Mouse (Mus musculus) left cerebral cortex, adult 8-10 months (tissue): ENCODE measurements around the gene 4932438H23Rik. TPM values are rescaled to one million over a fixed set of nuclear protein-coding genes. Genes with fewer than 3 reads are reported as not detected.

Experiments used
- DNase-seq, 2 experiments: peaks; one replicate each; pipeline ENCODE4 v3.0.0; 2022; ENCODE audit warnings: low spot score in 2 of 2
- total RNA-seq, 4 experiments: library from RNA; stranded (reverse); gene quantifications; 2 replicates each; pipeline ENCODE4 v1.2.4; 2022

4932438H23Rik gene
- total RNA-seq, 4 experiments from 2014 or later: 0.94 to 1.7 (median 1.2) TPM

DNA sequence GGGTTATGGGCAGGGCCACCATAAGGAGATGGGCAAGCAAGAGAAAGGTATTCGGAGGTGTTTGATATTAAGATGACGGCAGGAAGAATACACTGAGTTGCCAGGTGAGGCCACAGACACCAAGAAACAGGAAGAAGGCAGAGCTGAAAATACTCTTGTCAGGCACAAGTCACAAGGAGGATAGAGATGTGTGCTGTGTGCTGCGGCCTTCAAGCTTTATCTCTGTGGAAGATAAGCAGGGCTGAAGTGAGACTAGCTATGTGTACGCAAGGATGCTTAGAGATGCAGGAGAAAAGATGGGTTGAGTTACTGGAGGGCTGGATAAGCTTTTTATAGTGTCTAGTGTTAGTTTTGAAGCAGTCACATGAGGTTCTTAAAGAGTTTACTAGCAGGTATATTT, 37.7 kb downstream of the 4932438H23Rik start:
- DNase-seq: no peak

DNA sequence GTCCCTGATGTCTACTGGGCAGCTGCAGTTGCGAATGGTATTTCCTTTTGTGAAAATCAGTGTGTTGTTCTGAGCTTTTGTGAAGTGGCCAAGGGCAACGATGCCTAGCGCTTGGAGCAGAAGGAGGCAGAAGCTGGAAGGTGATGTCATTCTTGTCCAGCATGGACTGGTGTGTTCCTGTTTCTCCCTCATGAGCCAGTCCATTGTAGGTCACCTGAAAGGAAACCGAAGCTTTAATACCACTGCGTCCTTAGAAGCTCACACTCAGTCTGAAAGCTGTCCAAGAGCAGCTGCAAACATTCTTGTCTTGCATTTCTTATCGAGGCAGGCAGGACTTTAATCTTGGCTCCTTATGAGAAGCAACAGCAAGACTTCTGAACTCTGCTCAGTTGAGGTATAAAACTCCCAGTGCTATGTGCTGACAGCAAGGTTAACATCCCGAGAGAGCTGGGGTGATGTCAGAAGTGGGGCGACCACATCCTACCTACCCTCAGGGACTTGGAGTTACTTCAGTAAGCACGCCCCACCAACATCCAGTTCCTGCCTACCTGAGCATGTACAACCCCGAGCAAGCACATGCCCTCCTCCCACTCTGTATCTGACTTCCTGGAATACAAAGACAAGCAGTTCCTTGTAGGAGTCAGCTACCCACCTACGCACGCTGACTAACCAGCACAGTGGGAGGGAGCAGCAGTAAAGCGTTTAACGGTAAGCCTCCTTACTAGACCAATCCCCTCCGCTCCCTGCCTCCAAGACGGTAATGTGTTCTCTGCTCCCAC, 38.7 kb downstream of the 4932438H23Rik start:
- peak in 1 of 2 experiments; percentile 86 for DNase-seq

DNA sequence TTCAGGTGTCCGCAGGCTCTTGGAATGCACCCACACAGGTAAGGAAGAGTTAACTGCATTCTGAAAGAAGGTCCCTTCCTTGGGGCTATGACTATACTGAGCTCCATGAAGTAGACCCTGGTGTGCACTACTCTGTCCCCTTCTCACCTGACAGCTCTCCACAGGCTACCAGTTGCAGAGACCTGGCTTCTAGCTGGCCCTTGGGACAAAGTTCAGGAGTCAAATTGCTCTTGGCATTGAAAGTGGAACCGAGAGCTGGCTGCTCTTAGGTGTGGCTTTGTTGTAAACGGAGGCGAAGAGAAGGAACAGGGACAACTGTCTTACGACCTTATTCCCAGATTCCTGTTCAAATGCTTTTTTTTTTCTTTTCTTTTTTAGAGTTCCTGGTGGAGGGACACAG, 39.8 kb downstream of the 4932438H23Rik start:
- no peak for DNase-seq

DNA sequence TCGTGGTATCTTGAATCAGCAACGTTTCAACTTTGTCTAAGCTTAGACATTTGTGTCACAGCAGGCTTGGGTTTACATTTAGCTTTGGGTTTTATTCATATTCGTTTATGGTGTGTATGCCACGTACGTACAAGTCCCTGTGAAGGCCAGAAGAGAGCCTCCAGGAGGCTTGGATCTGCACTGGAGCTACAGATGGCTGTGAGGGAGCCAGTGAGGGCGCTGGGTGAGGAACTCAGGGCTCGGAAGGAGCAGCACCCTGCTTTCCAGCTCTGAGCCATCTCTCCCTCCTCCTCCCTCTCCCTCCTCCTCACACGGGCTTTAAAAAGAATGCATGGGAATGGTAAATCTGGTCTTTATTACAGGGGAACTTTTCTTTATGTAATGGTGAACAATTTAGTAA, 41.3 kb downstream of the 4932438H23Rik start:
- DNase-seq: no peak

DNA sequence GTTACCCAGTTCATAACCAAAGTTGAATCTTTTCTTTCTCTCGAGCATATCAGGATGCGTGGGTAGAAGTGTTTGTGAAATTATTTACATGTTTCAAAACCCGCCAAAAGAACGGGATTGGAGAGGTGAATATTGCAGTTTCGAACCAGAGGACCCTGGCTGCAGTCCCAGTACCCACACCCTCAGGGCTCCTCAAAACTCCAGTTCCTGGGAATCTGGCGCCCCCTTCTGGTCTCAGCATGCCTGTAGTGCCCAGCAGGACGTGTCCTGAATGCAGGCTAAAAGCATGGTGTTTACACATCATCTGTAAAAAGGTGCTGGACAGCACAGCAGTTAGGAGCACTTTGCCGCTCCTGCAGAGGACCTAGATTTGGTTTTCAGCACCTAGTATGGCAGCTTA, 49.4 kb downstream of the 4932438H23Rik start:
- no peak for DNase-seq

DNA sequence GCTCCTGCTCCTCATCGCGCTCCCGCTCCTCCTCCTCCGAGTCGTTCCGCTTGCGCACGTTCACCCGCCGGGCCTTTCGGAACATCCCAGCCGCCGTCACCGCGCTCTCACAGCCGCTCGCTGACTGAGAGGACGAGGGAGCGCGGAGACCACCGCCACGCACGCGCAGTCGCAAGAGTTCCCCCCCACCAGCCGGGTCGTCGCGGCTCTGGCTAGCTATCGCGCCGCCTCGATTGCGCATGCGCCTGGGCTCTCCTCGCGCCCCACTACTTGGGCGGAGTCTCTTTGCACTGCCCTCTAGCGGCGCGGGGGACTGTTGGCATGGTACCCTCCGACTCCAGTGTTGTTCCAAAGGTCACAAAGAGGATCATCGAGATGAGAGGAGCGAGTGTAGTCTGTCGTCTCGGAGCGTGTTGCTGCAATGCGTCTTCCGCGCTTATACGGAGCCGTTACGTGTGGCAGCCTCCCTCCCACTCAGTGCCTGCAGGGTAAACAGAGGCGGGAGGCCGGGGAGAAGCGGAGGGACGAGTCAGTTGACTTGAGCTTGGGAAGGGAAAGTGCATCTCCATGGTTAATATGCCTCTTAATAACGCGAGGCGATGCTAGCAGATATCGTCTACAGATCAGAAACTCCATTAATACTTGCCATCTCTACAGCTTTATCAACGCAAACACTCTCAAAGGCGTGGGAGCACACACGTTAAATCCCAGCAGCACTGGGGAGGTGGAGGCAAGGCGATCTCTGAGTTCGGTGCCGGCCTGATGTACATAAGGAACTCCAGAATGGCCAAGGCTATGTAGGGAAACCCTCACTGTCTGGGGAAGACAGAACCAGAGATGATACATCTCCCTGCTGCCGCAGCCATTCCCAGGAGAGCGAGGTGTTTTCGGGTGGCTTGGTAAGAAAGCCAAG, 50.4 kb downstream of the 4932438H23Rik start, which contains the start of gene Paxbp1:
TSS of gene Paxbp1 (minus strand) at position 274 of the 913 bp plus-strand sequence.
- DNase-seq: peak; percentile 97

DNA sequence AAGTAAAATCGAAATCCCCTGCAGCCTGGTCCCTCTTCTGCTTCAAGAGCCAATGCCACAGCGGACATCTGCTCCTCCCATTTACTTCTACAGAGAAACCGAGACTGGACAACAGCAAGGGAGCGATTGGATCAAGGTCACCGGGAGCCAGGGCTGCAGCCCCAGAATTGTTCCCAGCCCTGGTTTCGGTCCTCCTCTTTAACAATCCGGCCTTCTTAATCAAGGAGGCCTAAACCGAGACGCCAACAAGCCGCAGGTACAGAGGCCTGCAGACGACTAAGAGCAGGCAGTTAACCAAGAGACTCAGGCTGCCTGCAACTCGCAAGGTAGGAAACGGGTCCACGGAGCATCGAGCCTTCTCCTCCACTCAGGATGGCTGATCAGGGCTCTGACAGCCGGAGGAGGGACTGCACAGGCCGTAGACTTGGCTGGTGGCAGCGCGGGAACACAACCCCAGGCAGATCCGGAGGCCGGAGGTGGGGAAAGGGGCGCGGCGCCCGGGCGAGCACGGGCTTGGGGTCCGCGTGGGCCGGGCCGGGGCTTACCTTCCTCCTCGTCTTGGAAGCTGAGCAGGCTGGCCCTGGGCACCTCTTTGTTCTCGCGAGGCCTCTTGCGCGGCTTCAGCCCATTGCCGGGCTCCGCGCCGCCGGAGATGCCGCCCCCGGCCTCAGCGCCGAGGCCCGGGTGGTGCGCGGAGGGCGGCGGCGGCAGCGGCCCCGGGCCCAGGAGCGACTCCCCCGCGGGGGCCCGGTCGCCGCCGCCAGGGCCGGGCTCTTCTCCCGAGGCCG, 51.3 kb downstream of the 4932438H23Rik start:
- DNase-seq: peak; percentile 40 to 48

DNA sequence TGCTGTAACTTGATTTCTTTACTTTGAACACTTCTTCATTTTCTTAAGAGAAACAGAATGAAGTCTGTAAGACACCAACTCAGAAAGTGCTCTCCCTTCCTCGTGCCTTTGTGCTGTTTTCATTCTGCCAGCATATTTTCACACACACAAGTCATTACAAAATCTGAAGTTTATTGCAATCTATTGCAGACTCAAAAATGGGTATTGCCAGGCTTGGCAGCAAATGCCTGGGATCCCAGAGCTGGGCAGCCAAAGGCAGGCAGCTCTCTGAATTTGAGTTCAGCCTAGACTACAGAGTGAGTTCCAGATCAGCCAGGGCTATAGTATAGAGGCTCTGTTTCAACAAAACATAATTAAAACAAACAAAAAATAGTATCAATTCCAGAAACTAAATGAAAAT, 52.3 kb downstream of the 4932438H23Rik start:
- no peak for DNase-seq

DNA sequence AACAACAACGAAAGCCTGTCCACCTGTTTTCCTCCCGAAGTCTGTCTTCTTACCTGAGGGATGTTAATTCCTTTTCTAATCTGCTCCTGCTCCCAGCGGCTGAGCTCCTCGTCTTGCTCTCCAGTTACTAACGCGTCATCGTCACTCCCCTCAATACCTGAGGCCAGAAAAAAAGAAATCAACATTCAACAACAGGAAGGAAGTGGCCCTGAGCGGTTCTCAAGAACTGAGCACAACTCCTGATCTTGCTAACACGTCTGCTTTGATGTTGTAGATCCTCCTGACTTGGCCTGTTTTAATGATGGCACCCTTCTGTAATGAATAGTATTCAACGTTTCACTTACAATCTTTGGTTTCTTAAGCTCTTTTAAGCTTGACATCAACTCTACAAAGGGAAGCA, 59.1 kb downstream of the 4932438H23Rik start:
- DNase-seq: no peak

DNA sequence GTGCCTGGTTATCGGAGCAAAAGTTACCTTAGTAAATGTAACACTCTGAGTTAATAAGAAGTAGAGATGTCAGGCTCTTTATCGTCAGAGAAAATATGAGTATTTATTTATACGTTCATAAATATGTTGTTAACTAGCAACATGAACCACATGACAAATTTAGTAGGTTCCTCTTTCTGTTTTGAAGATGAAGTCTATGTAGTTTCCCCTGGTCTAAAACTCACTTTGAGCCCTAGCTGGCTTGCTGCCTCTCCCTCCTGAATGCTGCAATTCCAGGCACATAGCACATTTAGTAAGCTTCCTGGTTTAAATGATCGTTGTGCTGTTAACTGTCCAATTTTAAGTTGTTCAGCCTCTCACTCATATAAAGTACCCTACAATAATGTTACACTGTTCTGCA, 64.2 kb downstream of the 4932438H23Rik start:
- DNase-seq: no peak

DNA sequence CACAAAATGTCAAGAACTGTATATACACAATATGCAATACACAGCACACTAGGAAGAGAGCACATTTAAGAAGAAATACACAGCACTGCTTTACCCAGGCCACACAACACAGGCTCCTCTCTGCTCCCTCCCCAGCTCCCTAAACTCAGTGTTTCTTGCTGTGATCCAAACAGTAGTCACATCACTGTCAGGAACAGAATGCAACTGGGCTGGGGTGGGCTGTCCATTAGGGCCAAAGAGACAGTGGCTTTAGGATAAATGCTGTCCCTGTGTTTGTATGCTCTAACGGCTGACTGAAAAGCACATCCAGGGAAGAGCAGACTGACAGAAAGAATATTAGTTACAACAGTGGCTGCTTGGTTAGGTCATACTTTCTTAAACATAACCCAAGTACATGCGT, 65.0 kb downstream of the 4932438H23Rik start:
- no peak for DNase-seq

DNA sequence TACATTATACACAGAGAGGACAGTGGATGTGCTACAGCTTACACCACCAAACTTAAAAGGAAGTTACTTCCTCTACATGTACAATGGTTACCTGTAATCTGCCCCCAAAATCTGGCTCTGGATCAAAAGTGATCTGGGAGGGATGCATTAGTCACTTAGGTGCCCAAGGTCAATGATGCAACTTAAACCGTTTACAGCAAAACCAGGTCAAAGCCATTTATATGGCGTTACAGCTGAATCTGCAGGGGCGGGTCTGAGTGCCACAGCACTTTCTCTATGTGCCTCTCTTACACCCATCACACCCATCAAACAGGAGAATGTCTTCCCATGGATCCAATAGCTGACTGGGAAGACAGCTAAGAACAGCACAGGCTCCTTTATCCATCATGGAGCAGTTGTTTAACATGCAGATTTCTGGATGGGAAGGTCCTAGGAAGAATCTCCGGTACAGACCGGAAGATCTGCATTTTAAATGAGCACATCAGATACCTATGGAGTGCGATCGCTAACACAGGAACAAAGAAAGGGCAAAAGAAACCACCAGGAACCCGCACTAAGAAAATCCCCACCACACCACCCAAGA, 65.7 kb downstream of the 4932438H23Rik start:
- no peak for DNase-seq

DNA sequence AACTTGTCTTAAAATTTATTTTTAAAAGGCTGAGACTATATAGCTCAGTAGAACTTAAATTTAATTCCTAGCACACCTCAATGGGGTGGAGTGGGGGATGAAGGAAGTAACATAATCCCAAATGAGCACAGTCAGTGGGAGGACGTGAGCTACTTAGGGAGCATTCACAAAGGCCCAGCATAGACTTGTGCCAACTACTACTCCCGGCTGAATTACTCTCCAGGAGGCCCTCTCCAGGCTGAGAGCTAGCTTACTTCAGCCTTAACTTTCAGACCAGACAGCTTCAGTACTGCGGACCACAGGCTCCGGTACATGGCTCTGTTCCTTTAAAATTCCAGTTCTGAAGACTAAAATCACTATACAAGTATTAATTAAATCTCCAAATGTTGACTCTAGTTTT, 68.6 kb downstream of the 4932438H23Rik start:
- DNase-seq: no peak

DNA sequence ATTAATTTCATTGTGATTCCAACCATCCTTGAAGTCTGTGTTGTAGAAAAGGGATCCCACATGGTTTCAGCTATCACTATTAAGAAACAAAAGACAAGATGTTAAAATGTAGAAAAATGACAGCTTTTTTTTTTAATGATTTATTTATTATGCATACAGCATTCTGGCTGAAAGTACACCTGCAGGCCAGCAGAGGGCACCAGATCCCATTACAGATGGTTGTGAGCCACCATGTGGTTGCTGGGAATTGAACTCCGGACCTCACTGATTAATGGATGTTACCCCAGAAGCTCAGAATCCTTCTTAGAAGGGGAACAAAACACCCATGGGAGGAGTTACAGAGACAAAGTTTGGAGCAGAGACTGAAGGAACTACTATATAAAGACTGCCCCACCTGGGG, 71.5 kb downstream of the 4932438H23Rik start:
- DNase-seq: no peak

DNA sequence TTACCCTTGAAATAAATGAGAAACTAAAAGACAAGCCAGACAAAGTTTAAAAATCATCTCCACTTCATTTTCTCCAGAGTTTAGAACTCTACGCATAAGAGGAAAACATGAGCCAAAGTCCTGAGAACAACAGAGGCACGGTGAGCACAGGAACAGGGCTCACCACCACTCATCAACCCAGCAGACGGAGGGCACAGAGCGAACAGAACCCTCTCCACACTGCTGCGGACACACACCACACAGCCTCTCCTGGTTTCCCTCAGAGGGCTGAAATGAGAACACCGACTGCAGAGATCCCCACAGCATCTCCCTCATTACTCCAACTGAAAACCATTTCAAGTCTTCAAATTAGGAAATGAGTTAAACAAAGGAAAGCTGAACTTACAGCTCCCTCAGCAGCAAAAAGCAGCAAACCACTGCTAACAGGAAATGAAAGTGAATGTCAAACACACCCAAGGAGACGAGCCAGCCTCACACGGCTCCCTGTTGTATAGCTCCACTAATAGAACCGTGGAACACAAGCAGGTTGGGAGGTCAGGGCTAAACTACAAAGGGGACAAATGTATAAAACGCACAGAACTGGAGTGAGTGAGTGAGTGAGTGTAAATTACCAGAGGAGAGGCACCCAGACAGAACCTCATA, 74.0 kb downstream of the 4932438H23Rik start:
- DNase-seq: no peak

DNA sequence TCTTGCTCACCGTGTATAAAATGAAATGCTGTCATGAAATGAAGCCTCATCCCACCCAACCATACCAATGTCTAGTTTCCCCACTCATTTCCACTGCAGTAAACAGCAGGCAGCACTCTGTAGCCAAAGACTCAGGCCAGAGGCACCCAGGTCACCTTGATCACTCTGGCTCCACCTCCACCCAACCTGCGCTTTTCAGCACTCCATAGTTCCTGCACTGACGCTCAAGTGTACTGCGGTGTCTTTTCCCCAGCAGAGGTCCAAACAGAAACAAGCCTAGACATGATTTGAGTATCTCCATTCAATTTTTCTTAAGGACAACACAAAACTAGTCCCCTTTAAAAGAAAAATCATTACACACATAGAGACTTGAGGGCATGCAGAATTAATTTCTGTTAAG, 75.4 kb downstream of the 4932438H23Rik start:
- DNase-seq: no peak

DNA sequence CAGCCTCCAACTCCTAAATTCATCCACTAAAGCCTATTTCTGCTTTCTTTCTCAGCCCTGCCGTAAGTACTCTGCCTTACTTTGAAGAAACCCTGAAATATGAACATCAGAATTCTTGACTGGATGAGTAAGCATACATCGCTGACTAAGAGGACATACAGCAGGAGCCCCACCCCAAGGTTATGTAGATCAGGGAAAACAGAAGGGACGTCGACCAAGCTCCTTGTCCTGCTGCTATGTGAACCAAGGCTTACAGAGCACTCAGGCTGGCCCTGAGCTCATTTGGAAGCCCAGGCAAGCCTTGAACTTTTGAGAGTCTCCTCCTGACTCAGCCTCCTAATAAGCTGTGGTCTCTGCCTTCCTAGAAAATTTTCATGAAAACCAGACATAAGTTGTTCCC, 79.2 kb downstream of the 4932438H23Rik start:
- DNase-seq: no peak

DNA sequence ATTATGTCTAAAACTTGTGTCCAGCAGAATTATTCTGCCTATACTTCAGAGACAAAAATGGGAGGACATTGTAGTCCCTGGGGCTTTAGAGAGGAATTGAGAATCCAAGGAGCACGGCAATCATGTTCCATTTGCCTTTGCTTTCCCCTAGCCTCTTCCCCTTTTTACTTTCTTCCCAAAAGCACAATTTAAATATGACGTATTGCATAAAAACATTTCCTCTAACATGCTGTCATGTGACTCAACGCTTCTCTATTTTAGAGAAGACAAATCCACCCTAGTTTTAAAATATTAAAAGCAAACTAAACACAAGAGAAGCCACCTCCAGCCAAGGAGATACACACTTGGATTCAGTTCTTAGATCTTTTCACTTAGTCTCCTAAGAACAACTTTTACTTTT, 83.1 kb downstream of the 4932438H23Rik start:
- DNase-seq: no peak

DNA sequence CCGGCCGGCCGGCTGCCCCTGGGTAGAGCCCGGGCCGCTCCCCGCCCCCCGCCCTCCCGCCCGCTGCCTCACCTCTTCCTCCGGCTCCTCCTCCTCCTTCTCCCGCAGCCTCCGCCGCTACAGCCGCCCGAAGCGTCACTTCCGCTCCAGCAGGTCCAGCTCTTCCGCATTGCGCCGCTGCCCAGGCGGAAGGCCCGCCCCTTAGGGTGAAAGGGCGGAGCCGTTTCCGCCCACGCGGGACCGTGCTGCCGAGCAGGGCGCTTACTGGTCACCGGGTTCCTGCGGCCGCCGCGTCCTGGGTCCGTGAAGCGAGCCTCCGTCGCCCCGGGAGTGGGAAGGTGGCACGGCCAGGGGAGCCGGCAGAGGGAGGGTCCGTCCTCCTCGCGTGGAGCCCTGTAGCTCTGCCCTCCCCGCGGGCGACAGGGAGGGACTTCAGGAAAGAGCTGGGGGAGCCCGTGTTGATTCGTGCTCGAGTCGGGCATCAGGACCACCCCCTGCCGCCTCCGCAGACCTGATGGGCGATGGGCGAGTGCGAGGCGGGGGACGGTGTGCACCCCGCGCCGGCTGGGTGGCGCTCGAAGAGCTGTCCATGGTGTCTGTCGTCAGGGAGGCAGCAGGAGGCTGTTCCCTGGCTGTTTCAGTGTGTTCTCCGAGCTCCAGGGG, 83.8 kb downstream of the 4932438H23Rik start, which contains the start of gene Synj1:
TSS of gene Synj1 (minus strand) at position 288 of the 663 bp plus-strand sequence.
- peak; percentile 87 to 95 for DNase-seq

DNA sequence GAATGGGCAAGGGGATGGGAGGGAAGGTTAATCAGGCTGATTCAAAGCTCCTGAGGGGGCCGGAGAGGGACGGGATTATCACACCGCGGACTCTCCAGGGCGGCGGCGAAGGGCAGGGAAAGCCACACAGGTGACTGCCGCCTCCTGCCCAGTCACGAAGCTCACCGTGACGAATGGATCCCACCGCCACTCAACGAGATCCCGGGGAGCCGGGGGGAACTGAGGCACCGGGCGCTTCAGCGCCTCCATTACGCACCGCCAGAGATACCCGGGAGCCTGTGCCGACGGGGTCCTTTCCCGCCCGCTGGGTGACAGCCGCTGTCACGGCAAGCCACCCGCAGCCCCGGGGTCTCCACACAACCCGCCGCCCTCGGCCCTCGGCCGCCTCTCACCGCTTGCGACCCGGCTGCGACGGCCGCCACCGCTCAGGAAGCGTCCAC, 84.3 kb downstream of the 4932438H23Rik start:
- DNase-seq: peak in 1 of 2 experiments; percentile 15
